Mouse (Mus musculus) stomach, postnatal 0 days (tissue): ENCODE results near the gene Tmem167b. TPM values are rescaled to one million over a fixed set of nuclear protein-coding genes. Genes with fewer than 3 reads are reported as not detected.
A peak's percentile ranks its signal among the peaks of the same experiment; 100 is the strongest.
"Not testable (repeated sequence)": the region's sequence is repeated elsewhere in the genome, so short reads cannot be mapped to it uniquely, and the experiment has no call there.

Experiments
- ATAC-seq: fragments of 200-750 bp; cut with Nextera tagmentation; 2 replicates; pipeline ENCODE4 v1.8.0; 2017; ENCODE audit not compliant: low FRiP score, low TSS enrichment
- DNase-seq: peaks from one replicate; pipeline ENCODE4 v3.0.0-alpha.2; 2016; ENCODE audit warnings: low spot score
- H3K27ac ChIP-seq: fragments of 300-500 bp; sonication (generic); replicated peaks from 2 replicates; pipeline ENCODE4 v1.5.1; 2014; ENCODE audit warnings: mild to moderate bottlenecking, control low read depth
- H3K27me3 ChIP-seq: fragments of 300-500 bp; sonication (generic); 2 replicates; pipeline ENCODE4 v1.6.1; 2014; ENCODE audit warnings: low read length; ENCODE audit not compliant: control insufficient read depth, insufficient read depth
- H3K36me3 ChIP-seq: fragments of 300-500 bp; sonication (generic); 2 replicates; pipeline ENCODE4 v1.6.1; 2014; ENCODE audit warnings: low read length, mixed read lengths; ENCODE audit not compliant: control insufficient read depth, insufficient read depth
- H3K4me1 ChIP-seq: fragments of 300-500 bp; sonication (generic); replicated peaks from 2 replicates; pipeline ENCODE4 v1.6.1; 2014; ENCODE audit warnings: antibody characterized with exemption; ENCODE audit not compliant: control insufficient read depth, insufficient read depth
- H3K4me2 ChIP-seq: fragments of 300-500 bp; sonication (generic); replicated peaks from 2 replicates; pipeline ENCODE4 v1.6.1; 2014; ENCODE audit warnings: low read depth, mild to moderate bottlenecking, control low read depth, moderate library complexity
- H3K4me3 ChIP-seq: fragments of 300-500 bp; sonication (generic); 2 replicates; pipeline ENCODE4 v1.5.1; 2014; ENCODE audit warnings: low read depth, low read length, control low read depth
- H3K9ac ChIP-seq: fragments of 300-500 bp; sonication (generic); 2 replicates; pipeline ENCODE4 v1.6.1; 2014; ENCODE audit warnings: mild to moderate bottlenecking, low read length, control low read depth, mixed read lengths
- H3K9me3 ChIP-seq: fragments of 300-500 bp; sonication (generic); 2 replicates; pipeline ENCODE4 v1.6.1; 2016; ENCODE audit warnings: low read length; ENCODE audit not compliant: control insufficient read depth
- CTCF ChIP-seq: IDR thresholded peaks from 2 replicates; pipeline ENCODE4 v1.5.1; 2016; ENCODE audit warnings: antibody characterized with exemption, low read depth, mild to moderate bottlenecking, moderate library complexity
- EP300 ChIP-seq: optimal IDR thresholded peaks from 2 replicates; pipeline ENCODE3; 2016; ENCODE audit warnings: antibody characterized with exemption
- WGBS: fragments of 180-500 bp; shearing (Covaris S2); extraction: QIAGEN DNeasy Blood & Tissue Kit; methylation state at CpG from one replicate; pipeline ENCODE4 v1.1.7; 2014; 5-methylcytosine and 5-hydroxymethylcytosine counted together
- polyA plus RNA-seq: library from polyadenylated mRNA; unstranded; fragments of >200 nt; fragmentation: Nextera tagmentation; extraction: Ambion mirVana; gene quantifications from 2 replicates; pipeline ENCODE4 v1.2.1, GENCODE M21; 2015

Gene Tmem167b
- polyA plus RNA-seq, 1 experiment from 2014 or later = 29.9 TPM

- Histone ChIP-seq H3K9ac (no peak overlapping the region), H3K27ac (no peak overlapping the region), H3K9me3 (no peaks in the 10 kb centered on the region), H3K27me3 (no peaks in the 10 kb centered on the region), H3K36me3 (no peaks in the 10 kb centered on the region), H3K4me3 (no peak overlapping the region), H3K4me1 (no peaks in the 10 kb centered on the region), H3K4me2 (no peak overlapping the region)
- TF ChIP-seq CTCF (no peak), EP300 (no peak)
- ATAC-seq (no peak), DNase-seq (no peak)
- 61% methylated on average over 4 of the region's 4 CpGs for WGBS
Observed at GRCm38 (mm10) chr3:108584580-108584979, 22.3 kb upstream of the Tmem167b start.

DNA sequence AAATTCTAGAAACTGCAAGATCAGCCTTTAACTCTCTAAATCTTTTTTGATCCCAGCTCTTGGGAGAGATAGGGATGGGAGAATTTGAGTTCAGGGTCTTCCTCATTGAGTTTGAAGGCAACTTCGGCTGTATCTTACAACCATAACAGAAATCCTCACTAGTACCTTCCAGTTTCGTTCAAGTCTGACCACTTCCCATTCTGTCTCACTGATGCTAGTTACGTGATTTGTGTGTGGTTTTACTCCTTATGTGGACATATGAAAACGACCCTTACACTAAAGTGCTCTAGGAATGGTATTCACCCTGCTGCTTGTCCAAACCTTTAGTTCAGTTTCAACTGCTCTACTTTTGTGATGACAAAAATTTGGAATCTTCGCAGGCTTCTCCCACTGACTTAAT lies 11.8 kb upstream of the Tmem167b start:
- no peak for ATAC-seq
- TF ChIP-seq CTCF = no peak
- TF ChIP-seq EP300 = no peak
- H3K36me3 ChIP-seq = no peaks in the 10 kb centered on the region
- H3K4me1 ChIP-seq = 0 out of 2 replicates have a peak, but pooled peaks cover 2% of the 10 kb centered on the region
- no peaks in the 10 kb centered on the region for H3K9me3 ChIP-seq
- no peak overlapping the region for H3K27ac ChIP-seq
- H3K4me2 ChIP-seq = no peak overlapping the region
- H3K27me3 ChIP-seq = no peaks in the 10 kb centered on the region
- H3K4me3 ChIP-seq = no peak overlapping the region
- DNase-seq = no peak
- 89% methylated on average over 5 of the region's 5 CpGs for WGBS
- no peak overlapping the region for H3K9ac ChIP-seq

- peak overlapping the region; percentile 73 for H3K4me3 ChIP-seq
- ATAC-seq (no peak), DNase-seq (no peak)
- no peaks in the 10 kb centered on the region for H3K27me3 ChIP-seq
- no peaks in the 10 kb centered on the region for H3K9me3 ChIP-seq
- H3K27ac ChIP-seq = no peak overlapping the region
- H3K9ac ChIP-seq = peak overlapping the region; percentile 81
- 0 out of 2 replicates have a peak, but pooled peaks cover 2% of the 10 kb centered on the region for H3K4me1 ChIP-seq
- WGBS = 43% methylated on average over 18 of the region's 18 CpGs
- TF ChIP-seq EP300 = no peak
- no peak for TF ChIP-seq CTCF
- no peaks in the 10 kb centered on the region for H3K36me3 ChIP-seq
- H3K4me2 ChIP-seq = peak overlapping the region; percentile 70
Observed at GRCm38 (mm10) chr3:108572309-108573010, 10.2 kb upstream of the Tmem167b start.

DNA sequence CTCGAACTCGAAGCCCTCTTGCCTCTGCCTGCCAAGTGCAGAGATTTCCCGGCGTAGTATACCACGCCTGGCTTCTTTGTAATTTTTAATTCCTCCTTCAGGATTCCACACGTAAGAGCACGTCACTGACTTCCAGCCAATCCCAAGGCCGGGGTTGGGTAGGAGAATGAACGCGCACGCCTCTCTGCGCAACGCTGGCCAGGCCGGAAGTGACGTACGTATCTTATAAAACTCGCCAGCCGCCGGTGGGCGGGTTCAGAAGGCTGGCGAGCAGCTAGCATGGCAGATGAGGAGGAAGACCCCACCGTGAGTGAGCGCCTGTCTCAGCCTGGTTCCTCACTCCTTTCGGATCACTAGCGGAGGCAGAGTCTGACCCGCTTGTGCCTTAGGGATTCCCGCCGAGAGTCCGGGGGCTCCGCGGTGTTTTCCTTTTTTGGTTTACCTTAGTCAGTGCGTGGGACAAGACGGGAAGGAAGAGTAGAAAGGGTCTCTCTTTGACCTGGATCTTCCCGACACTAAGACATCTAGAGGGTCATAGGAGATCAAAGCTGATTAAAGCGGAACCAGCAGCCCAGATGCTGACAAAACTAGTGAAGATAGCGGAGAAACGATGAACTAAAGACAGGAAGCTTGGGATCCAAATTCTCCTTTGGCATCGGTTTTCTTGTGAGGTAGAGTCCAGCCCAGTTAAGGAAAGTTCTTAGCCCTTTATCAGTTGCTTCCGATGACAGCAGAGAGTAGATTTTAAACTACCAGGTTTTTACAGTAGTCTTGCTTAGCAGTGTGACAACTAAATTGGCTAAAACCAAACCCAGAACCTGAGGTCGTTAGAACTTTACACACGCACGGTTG lies 9.4 kb upstream of the Tmem167b start, which contains the start of gene Taf13:
Gene Taf13 (plus strand): TSS at position 256 of the 852 bp plus-strand sequence.
- 0 out of 2 replicates have a peak, but pooled peaks cover 2% of the 10 kb centered on the region for H3K4me1 ChIP-seq
- no peaks in the 10 kb centered on the region for H3K27me3 ChIP-seq
- H3K27ac ChIP-seq = peak within 1 kb of the TSS; percentile 71
- ATAC-seq = peak; percentile 99
- H3K9ac ChIP-seq = peak within 1 kb of the TSS; percentile 81
- H3K36me3 ChIP-seq = no peaks in the 10 kb centered on the region
- no peaks in the 10 kb centered on the region for H3K9me3 ChIP-seq
- WGBS = 1% methylated on average over 42 of the region's 42 CpGs
- H3K4me2 ChIP-seq = peak within 1 kb of the TSS; percentile 70
- peak; percentile 50 for TF ChIP-seq EP300
- TF ChIP-seq CTCF = no peak
- DNase-seq = peak; percentile 96
- peak within 1 kb of the TSS; percentile 73 for H3K4me3 ChIP-seq

GRCm38 (mm10) chr3:108570813-108571212 lies 8.5 kb upstream of the Tmem167b start:
- WGBS = 89% methylated on average over 14 of the region's 14 CpGs
- TF ChIP-seq EP300 (no peak), CTCF (no peak)
- Histone ChIP-seq H3K36me3 (no peaks in the 10 kb centered on the region), H3K27ac (no peak overlapping the region), H3K9ac (no peak overlapping the region), H3K4me2 (no peak overlapping the region), H3K4me3 (no peak overlapping the region), H3K27me3 (no peaks in the 10 kb centered on the region), H3K9me3 (no peaks in the 10 kb centered on the region), H3K4me1 (0 out of 2 replicates have a peak, but pooled peaks cover 2% of the 10 kb centered on the region)
- DNase-seq (no peak), ATAC-seq (no peak)

DNA sequence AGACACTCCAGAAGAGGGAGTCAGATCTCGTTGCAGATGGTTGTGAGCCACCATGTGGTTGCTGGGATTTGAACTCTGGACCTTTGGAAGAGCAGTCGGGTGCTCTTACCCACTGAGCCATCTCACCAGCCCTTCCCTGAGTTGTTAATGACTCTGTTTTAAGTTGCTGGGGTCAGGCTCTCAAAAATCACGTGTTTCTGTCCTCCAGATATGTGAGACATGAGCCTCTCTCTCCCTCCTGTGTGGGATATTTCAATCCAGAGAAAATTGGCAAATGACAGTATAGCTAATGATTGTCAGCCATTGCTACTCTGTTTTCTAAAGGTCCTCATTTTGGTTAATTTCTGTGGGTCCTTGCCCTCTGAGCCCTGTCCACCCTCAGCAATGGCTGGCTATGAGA lies 7.4 kb upstream of the Tmem167b start:
- H3K9ac ChIP-seq, ATAC-seq, H3K4me1 ChIP-seq, H3K27ac ChIP-seq, H3K4me3 ChIP-seq, H3K36me3 ChIP-seq, DNase-seq, H3K9me3 ChIP-seq, H3K27me3 ChIP-seq, H3K4me2 ChIP-seq: not testable (repeated sequence)
- WGBS = 42% methylated on average over 3 of the region's 3 CpGs
